Mouse (Mus musculus) left cerebral cortex, adult 2 months (tissue): ENCODE measurements around the gene Antxr2. TPM values are rescaled to one million over a fixed set of nuclear protein-coding genes. Genes with fewer than 3 reads are reported as not detected.

Experiments used
- DNase-seq, 2 experiments: peaks; one replicate each; pipeline ENCODE4 v3.0.0; 2021 to 2022; ENCODE audit warnings: low spot score in 2 of 2, mixed read lengths in 1 of 2; ENCODE audit errors: extremely low spot score in 1 of 2
- H3K27ac ChIP-seq: fragments of 200-600 bp; 2 replicates; pipeline ENCODE4 v1.8.1; 2022
- H3K4me3 ChIP-seq: fragments of 200-600 bp; 2 replicates; pipeline ENCODE4 v1.8.1; 2022
- CTCF ChIP-seq: fragments of 200-600 bp; IDR thresholded peaks from 2 replicates; pipeline ENCODE4 v1.8.1; 2022; ENCODE audit warnings: antibody characterized with exemption, mild to moderate bottlenecking, moderate library complexity
- intact Hi-C: fragments of 180-260 bp; cut with DNase I; formaldehyde crosslinking; loops from one replicate; pipeline ENCODE4 v1.15.1; 2025
- total RNA-seq, 2 experiments: library from RNA; stranded (reverse); gene quantifications; 2 replicates each; pipeline ENCODE4 v1.2.3; 2021

The Antxr2 gene
- total RNA-seq, 2 experiments from 2014 or later, result 1.7 TPM

GRCm38 (mm10) chr5:97851981-97852748, 178.7 kb downstream of the Antxr2 start:
- peak in 1 of 2 experiments; percentile 26 for DNase-seq
- intact Hi-C loops, result loop anchor here (2.0 to 5.0 kb wide), 3 partner anchors 55 to 565 kb away; no protein-coding TSS in a partner anchor
- no peak overlapping the region for H3K27ac ChIP-seq
- no peak overlapping the region for H3K4me3 ChIP-seq
- TF ChIP-seq CTCF, result no peak

- TF ChIP-seq CTCF, result no peak
- no peak overlapping the region for H3K4me3 ChIP-seq
- no peak overlapping the region for H3K27ac ChIP-seq
- DNase-seq, result no peak
- intact Hi-C loops, result no loop called here
Observed at GRCm38 (mm10) chr5:97847204-97847895, 183.5 kb downstream of the Antxr2 start.

- intact Hi-C loops, result no loop called here
- Histone ChIP-seq H3K27ac (no peak overlapping the region), H3K4me3 (no peak overlapping the region)
- DNase-seq, result no peak
- no peak for TF ChIP-seq CTCF
Observed at GRCm38 (mm10) chr5:97846503-97846902, 184.3 kb downstream of the Antxr2 start.

GRCm38 (mm10) chr5:97842016-97842415, 188.8 kb downstream of the Antxr2 start:
- DNase-seq, result no peak
- TF ChIP-seq CTCF, result no peak
- Histone ChIP-seq H3K27ac (no peak overlapping the region), H3K4me3 (no peak overlapping the region)
- intact Hi-C loops, result no loop called here

- no peak for DNase-seq
- Histone ChIP-seq H3K4me3 (no peak overlapping the region), H3K27ac (no peak overlapping the region)
- intact Hi-C loops, result no loop called here
- TF ChIP-seq CTCF, result no peak
Observed at GRCm38 (mm10) chr5:97839924-97840279, 190.9 kb downstream of the Antxr2 start.

GRCm38 (mm10) chr5:97839271-97839923, 191.4 kb downstream of the Antxr2 start:
- intact Hi-C loops, result no loop called here
- DNase-seq, result no peak
- H3K27ac ChIP-seq, result no peak overlapping the region
- TF ChIP-seq CTCF, result no peak
- H3K4me3 ChIP-seq, result no peak overlapping the region

- intact Hi-C loops, result no loop called here
- DNase-seq, result no peak
Observed at GRCm38 (mm10) chr5:97837333-97837732, 193.5 kb downstream of the Antxr2 start.

GRCm38 (mm10) chr5:97835418-97835817, 195.4 kb downstream of the Antxr2 start:
- intact Hi-C loops, result no loop called here
- H3K4me3 ChIP-seq, result no peak overlapping the region
- no peak overlapping the region for H3K27ac ChIP-seq
- no peak for TF ChIP-seq CTCF
- DNase-seq, result no peak

More at GRCm38 (mm10) chr5:97837333-97837732, 193.5 kb downstream of the Antxr2 start:
- no peak for TF ChIP-seq CTCF
- H3K27ac ChIP-seq, result no peak overlapping the region
- H3K4me3 ChIP-seq, result no peak overlapping the region

- intact Hi-C loops, result no loop called here
- no peak for DNase-seq
- Histone ChIP-seq H3K27ac (no peak overlapping the region), H3K4me3 (no peak overlapping the region)
- no peak for TF ChIP-seq CTCF
Observed at GRCm38 (mm10) chr5:97834770-97835169, 196.1 kb downstream of the Antxr2 start.

Other genes with a start within 250 kb of the Antxr2 start
- 10 to 100 TPM; 35.0 to 36.3 TPM for gene Prdm8, start 136.2 kb upstream of the Antxr2 start, total RNA-seq
- 1 to 10 TPM; 3.3 to 4.1 TPM for gene Fgf5, start 223.1 kb upstream of the Antxr2 start, total RNA-seq